Mouse (Mus musculus) stomach, postnatal 0 days (tissue): Measurements from ENCODE around the gene Slc3a2.

Source experiments
- CTCF ChIP-seq: IDR thresholded peaks from 2 replicates; pipeline ENCODE4 v1.5.1; 2016; ENCODE audit warnings: antibody characterized with exemption, low read depth, mild to moderate bottlenecking, moderate library complexity
- EP300 ChIP-seq: optimal IDR thresholded peaks from 2 replicates; pipeline ENCODE3; 2016; ENCODE audit warnings: antibody characterized with exemption

GRCm38 (mm10) chr19:8714653-8715481 is 8.3 kb downstream of the Slc3a2 start:
- TF ChIP-seq CTCF (peak; percentile 30), EP300 (no peak)
